1 mouse cellular context compared by ENCODE assay signal in the genomic region with DNA sequence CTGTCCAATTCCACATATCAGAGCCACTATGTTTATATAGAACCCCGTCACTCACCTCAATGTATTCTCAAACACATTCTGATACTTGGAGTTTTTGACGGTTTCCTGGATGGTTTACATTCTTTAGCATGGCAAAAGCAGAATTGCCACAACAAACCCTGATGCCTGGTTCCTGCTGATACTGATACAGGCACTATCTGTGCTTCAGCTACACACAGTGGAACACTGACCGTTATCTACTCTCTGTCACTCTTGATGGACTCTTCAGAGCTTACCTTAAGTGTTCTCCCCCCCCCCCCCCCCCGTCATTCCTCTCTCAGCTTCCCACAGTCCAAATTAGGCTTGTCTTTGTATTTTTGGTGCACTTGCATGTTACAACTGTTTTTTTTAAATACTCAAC.
TF ChIP-seq lines count a peak whose summit lies in the region.

No protein-coding gene starts in this region.

TF ChIP-seq in MEL, 35 proteins besides CTCF, POLR2A, EP300 and RAD21 (continued from another document):
- TF ChIP-seq TCF12 (IDR thresholded peaks at IDR 0.05; ENCODE audit: low read depth, low read length) (peak; percentile 77; the same call in 1 of the 2 replicates), MXI1 (IDR thresholded peaks at IDR 0.05; ENCODE audit: low read depth, low read length) (no peak)
